Mouse (Mus musculus) stomach, postnatal 0 days (tissue): ENCODE results near the gene Olfr1048. TPM values are rescaled to one million over a fixed set of nuclear protein-coding genes. Genes with fewer than 3 reads are reported as not detected.
"Not testable (repeated sequence)": the region's sequence is repeated elsewhere in the genome, so short reads cannot be mapped to it uniquely, and the experiment has no call there.

Experiments
- ATAC-seq: fragments of 200-750 bp; cut with Nextera tagmentation; 2 replicates; pipeline ENCODE4 v1.8.0; 2017; ENCODE audit not compliant: low FRiP score, low TSS enrichment
- DNase-seq: peaks from one replicate; pipeline ENCODE4 v3.0.0-alpha.2; 2016; ENCODE audit warnings: low spot score
- H3K27ac ChIP-seq: fragments of 300-500 bp; sonication (generic); replicated peaks from 2 replicates; pipeline ENCODE4 v1.5.1; 2014; ENCODE audit warnings: mild to moderate bottlenecking, control low read depth
- H3K27me3 ChIP-seq: fragments of 300-500 bp; sonication (generic); 2 replicates; pipeline ENCODE4 v1.6.1; 2014; ENCODE audit warnings: low read length; ENCODE audit not compliant: control insufficient read depth, insufficient read depth
- H3K36me3 ChIP-seq: fragments of 300-500 bp; sonication (generic); 2 replicates; pipeline ENCODE4 v1.6.1; 2014; ENCODE audit warnings: low read length, mixed read lengths; ENCODE audit not compliant: control insufficient read depth, insufficient read depth
- H3K4me1 ChIP-seq: fragments of 300-500 bp; sonication (generic); replicated peaks from 2 replicates; pipeline ENCODE4 v1.6.1; 2014; ENCODE audit warnings: antibody characterized with exemption; ENCODE audit not compliant: control insufficient read depth, insufficient read depth
- H3K4me2 ChIP-seq: fragments of 300-500 bp; sonication (generic); replicated peaks from 2 replicates; pipeline ENCODE4 v1.6.1; 2014; ENCODE audit warnings: low read depth, mild to moderate bottlenecking, control low read depth, moderate library complexity
- H3K4me3 ChIP-seq: fragments of 300-500 bp; sonication (generic); 2 replicates; pipeline ENCODE4 v1.5.1; 2014; ENCODE audit warnings: low read depth, low read length, control low read depth
- H3K9ac ChIP-seq: fragments of 300-500 bp; sonication (generic); 2 replicates; pipeline ENCODE4 v1.6.1; 2014; ENCODE audit warnings: mild to moderate bottlenecking, low read length, control low read depth, mixed read lengths
- H3K9me3 ChIP-seq: fragments of 300-500 bp; sonication (generic); 2 replicates; pipeline ENCODE4 v1.6.1; 2016; ENCODE audit warnings: low read length; ENCODE audit not compliant: control insufficient read depth
- CTCF ChIP-seq: IDR thresholded peaks from 2 replicates; pipeline ENCODE4 v1.5.1; 2016; ENCODE audit warnings: antibody characterized with exemption, low read depth, mild to moderate bottlenecking, moderate library complexity
- EP300 ChIP-seq: optimal IDR thresholded peaks from 2 replicates; pipeline ENCODE3; 2016; ENCODE audit warnings: antibody characterized with exemption
- WGBS: fragments of 180-500 bp; shearing (Covaris S2); extraction: QIAGEN DNeasy Blood & Tissue Kit; methylation state at CpG from one replicate; pipeline ENCODE4 v1.1.7; 2014; 5-methylcytosine and 5-hydroxymethylcytosine counted together
- polyA plus RNA-seq: library from polyadenylated mRNA; unstranded; fragments of >200 nt; fragmentation: Nextera tagmentation; extraction: Ambion mirVana; gene quantifications from 2 replicates; pipeline ENCODE4 v1.2.1, GENCODE M21; 2015

Olfr1048 gene
- not detected in 2 replicates for polyA plus RNA-seq

- Histone ChIP-seq H3K36me3 (no peaks in the 10 kb centered on the region), H3K9ac (no peak within 1 kb of the TSS), H3K4me1 (no peaks in the 10 kb centered on the region), H3K27me3 (no peaks in the 10 kb centered on the region), H3K9me3 (no peaks in the 10 kb centered on the region), H3K4me2 (no peak within 1 kb of the TSS), H3K4me3 (no peak within 1 kb of the TSS), H3K27ac (no peak within 1 kb of the TSS)
- TF ChIP-seq EP300 (no peak), CTCF (no peak)
- DNase-seq, result no peak
- no peak for ATAC-seq
Observed at GRCm38 (mm10) chr2:86240189-86240588, at the start of gene Olfr1048. TSS of gene Olfr1048 (minus strand) at chr2:86240289.

GRCm38 (mm10) chr2:86278988-86279387 lies 38.9 kb upstream of the Olfr1048 start, which contains the start of gene Olfr1051:
TSS of gene Olfr1051 (minus strand) at chr2:86279088.
- not testable (repeated sequence) for H3K4me1 ChIP-seq, H3K36me3 ChIP-seq, H3K27ac ChIP-seq, DNase-seq, H3K9me3 ChIP-seq, H3K4me3 ChIP-seq, ATAC-seq, H3K27me3 ChIP-seq, H3K9ac ChIP-seq, H3K4me2 ChIP-seq

GRCm38 (mm10) chr2:86258228-86258627 lies 18.1 kb upstream of the Olfr1048 start, which contains the start of gene Olfr1049:
TSS of gene Olfr1049 (minus strand) at chr2:86258328.
- not testable (repeated sequence) for H3K4me1 ChIP-seq, H3K9ac ChIP-seq, H3K27ac ChIP-seq, H3K27me3 ChIP-seq, H3K4me2 ChIP-seq, ATAC-seq, H3K4me3 ChIP-seq, H3K9me3 ChIP-seq, DNase-seq, H3K36me3 ChIP-seq

GRCm38 (mm10) chr2:86231301-86231700 lies 8.8 kb downstream of the Olfr1048 start, which contains the start of gene Olfr1047:
TSS of gene Olfr1047 (minus strand) at chr2:86231401.
- DNase-seq, result no peak
- H3K4me1 ChIP-seq, result no peaks in the 10 kb centered on the region
- H3K4me3 ChIP-seq, result no peak within 1 kb of the TSS
- no peaks in the 10 kb centered on the region for H3K27me3 ChIP-seq
- TF ChIP-seq CTCF (no peak), EP300 (no peak)
- H3K36me3 ChIP-seq, result no peaks in the 10 kb centered on the region
- no peak within 1 kb of the TSS for H3K27ac ChIP-seq
- no peak within 1 kb of the TSS for H3K9ac ChIP-seq
- WGBS, result 83% methylated on average over 1 of the region's 1 CpGs
- H3K9me3 ChIP-seq, result no peaks in the 10 kb centered on the region
- no peak within 1 kb of the TSS for H3K4me2 ChIP-seq
- no peak for ATAC-seq

- no peak for TF ChIP-seq CTCF
- no peak for TF ChIP-seq EP300
- Histone ChIP-seq H3K9me3 (no peaks in the 10 kb centered on the region), H3K9ac (no peak within 1 kb of the TSS), H3K27me3 (no peaks in the 10 kb centered on the region), H3K4me2 (no peak within 1 kb of the TSS), H3K4me3 (no peak within 1 kb of the TSS), H3K27ac (no peak within 1 kb of the TSS), H3K4me1 (no peaks in the 10 kb centered on the region), H3K36me3 (no peaks in the 10 kb centered on the region)
- no peak for ATAC-seq
- WGBS, result 77% methylated on average over 2 of the region's 2 CpGs
- no peak for DNase-seq
Observed at GRCm38 (mm10) chr2:86219214-86219613, 20.9 kb downstream of the Olfr1048 start, which contains the start of gene Olfr1046. TSS of gene Olfr1046 (minus strand) at chr2:86219314.

- DNase-seq, result no peak
Observed at GRCm38 (mm10) chr2:86202909-86203308, 37.2 kb downstream of the Olfr1048 start, which contains the start of gene Olfr1045. TSS of gene Olfr1045 (minus strand) at chr2:86203009.

More at GRCm38 (mm10) chr2:86202909-86203308, 37.2 kb downstream of the Olfr1048 start, which contains the start of gene Olfr1045:
- H3K4me3 ChIP-seq, result no peak within 1 kb of the TSS
- no peak within 1 kb of the TSS for H3K9ac ChIP-seq
- ATAC-seq, result no peak
- no peak within 1 kb of the TSS for H3K4me2 ChIP-seq
- H3K27ac ChIP-seq, result no peak within 1 kb of the TSS
- H3K9me3 ChIP-seq, result no peaks in the 10 kb centered on the region
- no peaks in the 10 kb centered on the region for H3K4me1 ChIP-seq
- TF ChIP-seq EP300, result no peak
- no peaks in the 10 kb centered on the region for H3K27me3 ChIP-seq
- H3K36me3 ChIP-seq, result no peaks in the 10 kb centered on the region
